Mouse (Mus musculus): Measurements from ENCODE around the gene Olfr282.

Olfr282 gene

DNA sequence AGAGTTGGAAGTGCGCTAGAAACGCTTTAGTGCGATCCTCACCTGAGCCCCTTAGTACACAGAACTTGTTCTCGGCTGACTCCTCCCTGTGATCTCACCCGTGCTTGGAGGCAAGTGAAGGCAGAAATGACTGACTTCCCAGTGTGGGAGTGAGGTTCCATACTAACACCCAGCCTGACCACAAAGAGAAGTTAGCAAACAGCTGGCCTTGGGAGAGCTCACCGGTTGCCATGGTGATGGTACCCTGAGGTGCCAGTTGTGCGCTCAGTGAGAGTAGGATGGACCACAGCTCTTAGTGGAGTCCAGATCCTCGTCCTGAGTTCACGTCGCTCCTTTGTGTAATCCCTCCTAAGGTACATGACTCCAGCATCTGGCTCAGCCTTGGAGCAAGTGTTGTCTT lies 43.9 kb downstream of the Olfr282 start:
- no peak for ATAC-seq (ENCODE audit: low TSS enrichment)

DNA sequence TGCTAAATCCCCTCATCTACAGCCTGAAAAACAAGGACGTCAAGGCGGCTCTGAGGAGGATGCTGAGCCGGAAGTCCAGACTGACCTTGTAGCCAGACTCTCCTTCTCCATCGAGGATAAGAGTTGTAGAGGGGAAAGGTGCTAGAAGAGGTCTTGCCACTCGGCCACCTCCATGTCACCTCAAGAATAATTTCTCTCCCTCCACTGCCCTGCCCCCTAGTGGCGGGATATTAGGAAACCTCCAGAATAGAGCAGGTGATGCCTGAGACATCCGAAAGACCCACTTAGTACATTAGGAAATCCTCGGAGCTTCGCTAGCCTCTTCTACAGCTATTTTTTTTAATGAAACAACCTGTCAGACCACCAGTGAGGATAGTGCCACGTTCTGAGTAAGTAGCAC lies 44.4 kb downstream of the Olfr282 start:
- ATAC-seq (ENCODE audit: low TSS enrichment) = no peak

GRCm38 (mm10) chr15:98476281-98476680 lies 45.3 kb downstream of the Olfr282 start:
- ATAC-seq (ENCODE audit: low TSS enrichment) = no peak

GRCm38 (mm10) chr15:98479568-98480102 lies 48.6 kb downstream of the Olfr282 start:
- ATAC-seq (ENCODE audit: low TSS enrichment) = no peak

DNA sequence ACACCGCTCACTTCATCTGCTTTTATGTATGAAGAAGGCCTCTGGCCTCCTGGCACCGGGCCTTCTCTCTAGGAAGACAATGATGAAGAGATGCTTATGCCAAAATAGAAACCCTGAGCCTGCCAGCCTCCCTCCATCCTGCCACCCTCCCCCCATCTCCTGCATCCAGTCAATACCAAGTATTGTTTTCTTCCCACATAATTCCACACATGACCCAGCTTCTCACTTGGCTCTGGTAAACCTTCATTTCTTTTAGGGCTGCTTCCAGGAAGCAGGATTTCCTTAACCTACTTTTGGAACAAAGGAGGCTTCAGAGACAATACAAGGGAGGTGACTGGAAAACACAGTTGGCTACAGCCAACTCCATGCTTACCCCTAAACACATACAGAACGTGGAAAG lies 51.7 kb downstream of the Olfr282 start, which contains the start of gene Lalba:
Lalba (minus strand) TSS at position 21 of the 400 bp plus-strand sequence.
- ATAC-seq (ENCODE audit: low TSS enrichment) = no peak

- no peak for ATAC-seq (ENCODE audit: low TSS enrichment)
Observed at GRCm38 (mm10) chr15:98483907-98484886, 53.2 kb downstream of the Olfr282 start.

- no peak for ATAC-seq (ENCODE audit: low TSS enrichment)
Observed at GRCm38 (mm10) chr15:98486433-98487021, 55.5 kb downstream of the Olfr282 start.
